Mouse (Mus musculus) Patski (cell line): Measurements from ENCODE around the gene Gnl2. TPM values are rescaled to one million over a fixed set of nuclear protein-coding genes. Genes with fewer than 3 reads are reported as not detected.

Source experiments
- ATAC-seq: fragments of 100-300 bp; one replicate; pipeline ENCODE4 v1.8.0; 2021
- CTCF ChIA-PET: fragments of 350-600 bp; sonication (Branson Sonifier 250); formaldehyde crosslinking; loops from one replicate; lab custom pipeline; 2022; ENCODE audit warnings: inconsistent platforms; lab: Charles Lee
- POLR2A ChIA-PET: fragments of 350-600 bp; sonication (Branson Sonifier 250); formaldehyde crosslinking; loops from one replicate; lab custom pipeline; 2022; ENCODE audit warnings: antibody characterized with exemption, inconsistent platforms; lab: Charles Lee
- DNase-seq: peaks from one replicate; pipeline ENCODE4 v3.0.0-alpha.2; 2011; ENCODE audit warnings: low read depth, low spot score
- H3K27me3 ChIP-seq: fragments of 371-371 bp; one replicate; pipeline ENCODE4 v1.5.1; 2021
- CTCF ChIP-seq: fragments of 100-300 bp; IDR thresholded peaks from one replicate; pipeline ENCODE4 v1.5.1; 2021
- in situ Hi-C: fragments of 300-500 bp; cut with MboI; formaldehyde crosslinking; loops from 3 replicates; pipeline ENCODE4 v1.11.1; 2018; ENCODE audit warnings: low pct_unique_long_range_greater_than_20kb, mixed read lengths
- polyA plus RNA-seq: library from polyadenylated mRNA; unstranded; gene quantifications from one replicate; pipeline ENCODE4 v1.2.3, GENCODE M21; 2021

The Gnl2 gene
- polyA plus RNA-seq, 1 experiment from 2014 or later = 41.6 TPM

DNA sequence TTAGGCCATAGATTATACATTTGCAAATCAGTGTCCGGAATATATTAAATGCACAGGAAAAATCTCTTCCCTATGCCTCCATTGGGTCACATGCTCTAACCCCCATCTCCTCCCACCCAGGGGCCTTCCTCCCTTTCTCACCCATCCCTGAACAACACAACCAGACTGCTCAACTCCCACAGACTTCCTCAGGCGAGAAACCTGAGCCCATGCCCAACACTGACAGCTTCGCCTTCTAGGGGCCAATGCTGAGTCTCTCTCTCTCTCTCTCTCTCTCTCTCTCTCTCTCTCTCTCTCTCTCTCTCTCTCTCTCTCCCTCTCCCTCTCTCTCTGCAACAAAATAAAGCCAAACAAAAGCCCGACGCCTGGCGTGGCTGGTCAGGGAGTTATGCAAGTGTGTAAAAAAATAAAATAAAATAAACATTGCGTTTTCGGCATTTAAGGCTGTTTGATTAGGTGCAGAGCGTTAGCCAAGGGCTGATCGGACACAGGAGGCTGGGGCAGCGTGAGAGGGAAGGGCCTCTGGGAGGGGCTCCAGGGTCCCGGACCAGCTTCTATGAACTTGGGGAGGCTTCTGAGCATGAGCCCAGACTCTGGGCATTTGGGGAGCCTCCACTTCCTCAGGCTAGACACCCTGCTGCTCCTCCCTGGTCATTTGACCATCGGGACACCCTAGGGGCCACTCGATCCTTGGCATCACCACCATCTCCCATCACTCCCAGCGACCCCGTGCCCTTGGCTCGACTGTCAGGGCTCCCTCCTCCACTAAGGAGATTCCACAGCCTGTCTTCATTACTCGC is 31.3 kb upstream of the Gnl2 start:
- in situ Hi-C loops = no loop called here
- no peak for TF ChIP-seq CTCF
- peaks cover 46% of the 10 kb centered on the region for H3K27me3 ChIP-seq
- DNase-seq (no peak), ATAC-seq (no peak)
- CTCF ChIA-PET = no interaction called here
- POLR2A ChIA-PET = no interaction called here

DNA sequence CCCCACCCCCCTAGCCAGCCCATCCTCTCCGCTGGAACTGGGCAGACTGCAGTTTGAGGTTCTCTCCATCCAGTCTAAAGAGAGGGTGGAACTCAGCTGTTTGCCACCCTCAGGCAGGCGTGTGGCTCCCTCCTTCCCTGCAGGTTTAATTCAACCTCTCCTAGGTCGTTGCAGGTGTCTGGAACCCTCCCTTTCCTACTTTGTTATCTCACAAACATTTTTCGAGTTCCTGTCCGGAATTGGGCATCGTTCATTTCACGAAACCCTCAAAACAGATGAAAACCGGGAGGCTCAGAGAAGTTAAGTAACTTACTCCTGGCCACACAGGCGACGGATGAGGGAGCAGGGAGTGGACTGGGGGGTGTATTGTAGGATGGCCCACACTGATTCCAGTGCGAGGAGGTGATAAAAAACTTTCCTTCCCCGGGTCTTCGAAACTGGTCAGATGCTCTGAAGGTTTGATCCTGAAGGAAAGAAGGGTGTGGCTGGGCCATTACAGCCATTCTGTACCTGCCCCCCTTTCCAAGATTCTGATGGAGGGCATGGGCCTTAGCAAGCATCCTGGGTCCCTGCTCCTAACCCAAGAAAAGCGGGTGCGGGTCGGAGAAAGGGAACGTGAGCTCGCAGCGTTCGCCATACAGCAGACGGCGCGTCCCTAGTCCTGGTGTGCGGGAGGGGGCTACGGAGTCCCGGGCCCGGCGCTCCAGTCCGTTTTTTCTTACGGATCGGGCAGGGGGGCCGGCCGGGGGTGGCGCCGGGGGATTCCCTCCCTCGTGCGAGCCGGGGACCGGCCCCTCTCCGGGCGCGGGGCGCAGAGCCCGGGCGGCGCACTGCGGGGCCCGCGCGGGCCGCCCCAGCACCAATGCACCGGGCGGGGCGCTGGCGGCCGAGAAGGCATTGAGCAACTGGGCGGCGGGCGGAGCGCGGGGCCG is 30.4 kb upstream of the Gnl2 start, which contains the start of gene Rspo1:
Rspo1 (plus strand) TSS at position 760 of the 932 bp plus-strand sequence.
- ATAC-seq = no peak
- in situ Hi-C loops = no loop called here

DNA sequence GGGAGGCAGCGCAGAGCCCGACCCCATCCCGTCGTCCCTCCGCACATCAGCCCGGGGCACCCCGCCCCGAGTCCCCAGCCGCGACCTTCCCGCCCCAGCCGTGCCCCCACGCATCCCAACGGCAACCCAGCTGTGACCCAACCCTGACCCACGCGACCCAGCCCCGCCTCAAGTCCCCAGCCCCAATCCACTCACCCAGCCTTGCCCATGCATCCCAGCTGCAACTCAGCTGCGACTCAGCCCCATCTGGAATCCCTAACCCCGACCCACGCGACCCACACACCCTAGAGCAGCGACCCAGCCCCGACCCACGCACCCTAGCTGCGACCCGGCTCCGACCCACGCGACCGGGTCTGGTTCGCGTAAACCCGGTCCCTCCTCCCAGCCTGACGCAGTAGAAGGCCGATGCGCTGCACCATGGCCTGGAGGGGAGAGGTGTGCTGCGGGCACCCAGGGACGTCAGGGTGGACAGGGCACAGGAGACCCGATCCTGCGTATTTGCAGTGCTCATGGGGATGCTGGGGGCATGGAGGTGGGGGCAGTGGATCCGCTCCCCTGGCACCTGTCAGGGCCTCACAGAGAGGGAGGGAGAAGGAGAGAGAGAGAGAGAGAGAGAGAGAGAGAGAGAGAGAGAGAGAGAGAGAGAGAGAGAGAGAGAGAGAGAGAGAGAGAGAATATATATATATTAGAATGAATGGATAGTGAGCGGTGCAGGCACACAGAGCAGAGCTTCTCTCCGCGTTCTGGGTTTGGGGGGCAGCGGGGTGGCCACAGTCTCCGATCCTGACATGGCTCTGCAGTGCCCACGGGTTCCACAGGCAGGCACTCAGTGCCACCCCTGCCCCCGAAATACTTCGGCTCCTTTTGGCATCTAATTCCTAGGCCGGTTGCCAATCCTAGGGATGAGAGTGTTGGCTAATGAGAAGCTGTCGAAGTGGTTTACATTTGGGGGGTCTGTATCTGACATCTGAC is 29.4 kb upstream of the Gnl2 start:
- ChIA-PET POLR2A (no interaction called here), CTCF (no interaction called here)
- DNase-seq (no peak), ATAC-seq (no peak)
- no peak for TF ChIP-seq CTCF
- H3K27me3 ChIP-seq = peaks cover 60% of the 10 kb centered on the region
- in situ Hi-C loops = no loop called here

More for the DNA sequence above, 30.4 kb upstream of the Gnl2 start, which contains the start of gene Rspo1:
- DNase-seq = no peak
- TF ChIP-seq CTCF = no peak
- CTCF ChIA-PET = no interaction called here
- POLR2A ChIA-PET = no interaction called here
- peaks cover 55% of the 10 kb centered on the region for H3K27me3 ChIP-seq

DNA sequence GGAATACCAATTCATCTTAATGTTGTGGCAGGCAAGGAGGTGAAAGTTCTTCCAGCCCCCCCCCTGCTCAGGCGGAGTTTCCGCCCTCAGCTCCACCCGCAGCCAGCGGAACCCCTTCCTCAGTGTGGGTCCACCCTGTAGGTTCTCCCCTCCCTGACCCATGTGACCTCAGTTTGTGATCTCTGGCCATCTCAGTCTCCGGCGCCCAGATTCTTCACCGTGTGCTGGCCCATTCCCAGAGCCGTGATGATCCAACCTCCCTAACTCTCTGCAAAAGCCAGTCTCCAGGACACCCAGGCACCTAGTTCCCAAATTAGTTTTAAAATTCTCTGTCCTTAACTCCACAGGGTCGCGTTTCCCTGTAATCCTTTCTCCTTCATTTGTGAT is 28.7 kb upstream of the Gnl2 start:
- ATAC-seq = no peak
- ChIA-PET POLR2A (no interaction called here), CTCF (no interaction called here)
- in situ Hi-C loops = no loop called here
- H3K27me3 ChIP-seq = peaks cover 60% of the 10 kb centered on the region
- DNase-seq = no peak
- no peak for TF ChIP-seq CTCF

DNA sequence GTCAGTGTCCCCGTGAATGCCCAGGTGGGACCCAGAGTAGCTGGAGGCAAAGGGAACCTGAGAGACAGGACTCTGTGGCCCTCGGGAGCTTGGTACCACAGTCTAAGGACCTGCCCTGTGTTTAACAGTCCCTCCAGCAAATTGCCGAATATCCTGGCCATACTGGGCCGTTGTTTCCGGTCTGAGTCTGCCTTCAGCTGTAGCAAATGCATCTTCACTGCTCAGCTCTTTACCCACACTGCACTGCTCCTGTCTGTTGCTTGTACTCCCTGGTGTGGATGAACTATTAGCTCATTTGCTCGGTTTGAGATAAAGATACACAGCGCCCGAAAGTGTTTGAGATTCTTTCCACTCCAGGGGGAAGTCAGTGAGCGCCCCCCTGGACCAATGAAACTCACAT is 28.0 kb upstream of the Gnl2 start:
- CTCF ChIA-PET = no interaction called here
- ATAC-seq = no peak

DNA sequence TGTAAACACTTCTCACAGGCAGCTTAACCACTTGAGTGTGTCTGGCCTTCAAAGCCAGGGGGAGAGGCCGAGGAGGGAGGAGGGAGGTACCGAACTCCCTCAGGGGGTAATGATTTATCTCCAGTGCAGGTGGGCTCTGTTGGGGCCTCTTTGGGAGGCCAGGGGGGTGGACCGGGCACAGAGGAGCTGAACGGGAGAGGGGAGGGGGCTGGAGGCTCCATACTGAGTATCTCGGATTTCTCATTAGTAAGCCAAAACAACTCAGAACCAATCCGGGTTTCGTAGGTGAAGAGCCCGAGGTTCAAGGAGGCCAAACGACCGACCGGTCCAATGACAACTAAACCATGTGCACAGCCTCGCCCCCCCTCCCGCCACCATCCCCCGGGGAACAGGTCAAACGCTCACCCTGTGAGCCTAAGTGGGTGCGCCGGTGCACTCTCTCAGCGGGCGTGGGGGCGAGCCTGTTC is 26.6 kb upstream of the Gnl2 start:
- POLR2A ChIA-PET = interaction anchor here (0.6 kb wide), 1 partner anchor 372 kb away, joined by 4 read pairs; no protein-coding TSS in a partner anchor
- DNase-seq = no peak
- ATAC-seq = no peak
- CTCF ChIA-PET = no interaction called here
- TF ChIP-seq CTCF = no peak
- in situ Hi-C loops = no loop called here
- peaks cover 48% of the 10 kb centered on the region for H3K27me3 ChIP-seq

More for the DNA sequence above, 28.0 kb upstream of the Gnl2 start:
- peaks cover 56% of the 10 kb centered on the region for H3K27me3 ChIP-seq
- TF ChIP-seq CTCF = no peak
- no peak for DNase-seq
- POLR2A ChIA-PET = interaction anchor here (0.7 kb wide), 1 partner anchor 32 kb away, joined by 3 read pairs; no protein-coding TSS in a partner anchor
- in situ Hi-C loops = no loop called here

DNA sequence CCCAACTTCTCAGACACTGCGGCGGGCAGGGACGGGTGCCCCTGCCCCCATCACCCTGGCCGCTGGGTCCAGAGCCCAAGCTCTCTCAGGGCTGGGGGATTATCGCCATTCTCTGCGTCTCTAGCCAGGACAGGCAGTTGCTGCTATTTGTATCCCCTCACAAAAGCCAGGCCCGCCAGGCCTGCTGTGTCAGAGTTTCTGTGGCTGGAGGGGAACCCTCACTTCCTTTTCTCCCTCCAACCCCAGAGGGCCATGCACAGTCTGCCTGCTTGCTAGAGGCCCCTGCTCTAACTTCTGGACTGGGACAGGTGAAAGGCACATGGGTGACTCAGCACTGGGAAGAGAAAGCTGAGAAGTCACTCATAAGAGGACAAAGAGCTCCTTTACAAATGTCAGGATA is 26.1 kb upstream of the Gnl2 start:
- in situ Hi-C loops = no loop called here
- ChIA-PET CTCF (no interaction called here), POLR2A (interaction anchor here (0.6 kb wide), 1 partner anchor 371 kb away, joined by 4 read pairs; no protein-coding TSS in a partner anchor)
- TF ChIP-seq CTCF = no peak
- peaks cover 42% of the 10 kb centered on the region for H3K27me3 ChIP-seq
- ATAC-seq (no peak), DNase-seq (no peak)

DNA sequence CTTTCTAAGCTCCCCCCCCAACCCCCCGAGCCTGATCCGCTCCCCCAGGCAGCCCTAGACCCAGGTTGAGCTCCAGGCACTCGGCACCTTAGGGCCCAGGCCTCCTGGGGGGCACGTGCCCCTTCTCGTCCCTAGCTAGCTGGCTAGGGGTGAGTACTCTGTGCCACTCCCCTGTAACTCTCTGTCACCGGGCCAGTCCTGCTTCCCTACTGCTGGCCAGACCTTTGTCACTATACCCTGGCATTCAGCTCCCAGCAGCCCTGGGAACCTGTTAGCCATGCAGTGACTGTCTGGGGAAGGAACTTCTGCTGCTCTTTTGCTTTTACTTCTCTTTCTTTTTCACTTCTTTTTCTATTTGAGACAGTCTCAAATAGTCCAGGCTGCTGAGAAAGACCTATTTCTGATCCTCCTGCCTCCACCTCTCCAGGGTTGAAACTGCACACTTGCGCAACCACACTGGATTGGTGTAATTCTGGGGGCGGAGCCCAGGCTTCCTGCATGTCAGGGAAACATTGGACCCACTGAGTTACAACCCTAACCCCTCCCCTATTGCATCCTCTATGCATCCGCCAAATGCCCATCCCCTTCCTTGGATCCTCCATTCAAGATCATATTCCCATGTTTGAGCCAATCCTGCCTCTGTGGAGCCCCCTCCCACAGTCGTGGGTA is 18.8 kb upstream of the Gnl2 start:
- POLR2A ChIA-PET = no interaction called here
- ATAC-seq (no peak), DNase-seq (no peak)
- H3K27me3 ChIP-seq = no peaks in the 10 kb centered on the region
- in situ Hi-C loops = no loop called here
- no peak for TF ChIP-seq CTCF
- CTCF ChIA-PET = no interaction called here

DNA sequence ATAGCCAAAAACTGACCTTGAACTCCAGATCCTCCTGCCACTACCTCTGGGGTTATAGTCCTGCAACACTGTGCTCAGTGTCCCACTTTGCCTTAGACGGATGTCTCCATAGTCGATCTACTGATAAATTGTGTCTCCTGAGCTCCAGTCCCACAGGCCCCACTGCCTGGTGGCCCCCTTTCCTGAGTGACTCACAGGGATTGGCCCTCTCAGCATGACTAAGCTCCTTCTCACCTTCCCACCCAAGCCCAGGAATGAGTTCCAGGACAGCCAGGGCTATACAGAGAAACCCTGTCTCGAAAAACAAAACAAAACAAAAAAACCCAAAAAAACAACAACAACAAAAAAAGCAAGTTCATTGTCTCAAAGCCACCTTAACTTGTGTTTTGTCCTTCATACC is 16.8 kb upstream of the Gnl2 start:
- in situ Hi-C loops = no loop called here
- ATAC-seq (no peak), DNase-seq (no peak)
- TF ChIP-seq CTCF = no peak
- peaks cover 3% of the 10 kb centered on the region for H3K27me3 ChIP-seq
- ChIA-PET POLR2A (no interaction called here), CTCF (interaction anchor here (1.2 kb wide), 1 partner anchor 100 kb away, joined by 3 read pairs; no protein-coding TSS in a partner anchor)
